Mouse (Mus musculus): ENCODE data around the gene Srbd1.

The Srbd1 gene

GRCm38 (mm10) chr17:86144537-86145078 lies 367 bp downstream of the Srbd1 start:
- no peak for DNase-seq (ENCODE audit: low read depth, low spot score)

GRCm38 (mm10) chr17:86135835-86136234 lies 9.1 kb downstream of the Srbd1 start:
- no peak for DNase-seq (ENCODE audit: low read depth, low spot score)

GRCm38 (mm10) chr17:86134461-86134860 lies 10.5 kb downstream of the Srbd1 start:
- DNase-seq (ENCODE audit: low read depth, low spot score) = no peak

GRCm38 (mm10) chr17:86132534-86132933 lies 12.4 kb downstream of the Srbd1 start:
- peak; percentile 19 for DNase-seq (ENCODE audit: low read depth, low spot score)

- DNase-seq (ENCODE audit: low read depth, low spot score) = no peak
These were observed 16.8 kb downstream of the Srbd1 start for GRCm38 (mm10) chr17:86128198-86128597.

GRCm38 (mm10) chr17:86125908-86126307 lies 19.1 kb downstream of the Srbd1 start:
- DNase-seq (ENCODE audit: low read depth, low spot score) = no peak

GRCm38 (mm10) chr17:86123146-86123545 lies 21.8 kb downstream of the Srbd1 start:
- no peak for DNase-seq (ENCODE audit: low read depth, low spot score)

- no peak for DNase-seq (ENCODE audit: low read depth, low spot score)
These were observed 48.1 kb downstream of the Srbd1 start for GRCm38 (mm10) chr17:86096875-86097274.

- no peak for DNase-seq (ENCODE audit: low read depth, low spot score)
These were observed 51.9 kb downstream of the Srbd1 start for GRCm38 (mm10) chr17:86093124-86093523.

GRCm38 (mm10) chr17:86091631-86092030 lies 53.3 kb downstream of the Srbd1 start:
- no peak for DNase-seq (ENCODE audit: low read depth, low spot score)

- no peak for DNase-seq (ENCODE audit: low read depth, low spot score)
These were observed 54.9 kb downstream of the Srbd1 start for GRCm38 (mm10) chr17:86089893-86090588.

GRCm38 (mm10) chr17:86087922-86088321 lies 57.1 kb downstream of the Srbd1 start:
- DNase-seq (ENCODE audit: low read depth, low spot score) = no peak

GRCm38 (mm10) chr17:86086191-86086590 lies 58.8 kb downstream of the Srbd1 start:
- no peak for DNase-seq (ENCODE audit: low read depth, low spot score)

- DNase-seq (ENCODE audit: low read depth, low spot score) = no peak
These were observed 61.8 kb downstream of the Srbd1 start for GRCm38 (mm10) chr17:86083207-86083606.

- DNase-seq (ENCODE audit: low read depth, low spot score) = no peak
These were observed 66.9 kb downstream of the Srbd1 start for GRCm38 (mm10) chr17:86078060-86078459.

GRCm38 (mm10) chr17:86067444-86067843 lies 77.5 kb downstream of the Srbd1 start:
- DNase-seq (ENCODE audit: low read depth, low spot score) = no peak

GRCm38 (mm10) chr17:86065833-86066232 lies 79.1 kb downstream of the Srbd1 start:
- no peak for DNase-seq (ENCODE audit: low read depth, low spot score)

GRCm38 (mm10) chr17:86063461-86063860 lies 81.5 kb downstream of the Srbd1 start:
- peak; percentile 74 for DNase-seq (ENCODE audit: low read depth, low spot score)

GRCm38 (mm10) chr17:86060911-86061310 lies 84.1 kb downstream of the Srbd1 start:
- no peak for DNase-seq (ENCODE audit: low read depth, low spot score)

GRCm38 (mm10) chr17:86040221-86040984 lies 104.6 kb downstream of the Srbd1 start:
- DNase-seq (ENCODE audit: low read depth, low spot score) = no peak

- no peak for DNase-seq (ENCODE audit: low read depth, low spot score)
These were observed 105.2 kb downstream of the Srbd1 start for GRCm38 (mm10) chr17:86039741-86040140.

- peak; percentile 13 for DNase-seq (ENCODE audit: low read depth, low spot score)
These were observed 106.7 kb downstream of the Srbd1 start for GRCm38 (mm10) chr17:86038211-86038648.

- no peak for DNase-seq (ENCODE audit: low read depth, low spot score)
These were observed 109.4 kb downstream of the Srbd1 start for GRCm38 (mm10) chr17:86035576-86035975.

Measured in CD4-positive, CD25-positive, alpha-beta regulatory T cell, adult 2 months (primary cell).